Mouse (Mus musculus) small intestine, adult 2 months (tissue): ENCODE measurements around the gene Phactr3.

Experiments used
- CTCF ChIP-seq: fragments of 200-500 bp; IDR thresholded peaks from 2 replicates; pipeline ENCODE4 v1.5.1; 2012; ENCODE audit warnings: low read depth, mild to moderate bottlenecking, control low read depth, inconsistent platforms, low read length, moderate library complexity, mixed read lengths; ENCODE audit not compliant: insufficient replicate concordance, insufficient read length; ENCODE audit errors: extremely low read depth
- POLR2A ChIP-seq: fragments of 200-500 bp; IDR thresholded peaks from 2 replicates; pipeline ENCODE4 v1.6.1; 2012; ENCODE audit warnings: low read depth, mild to moderate bottlenecking, control low read depth, inconsistent platforms, low read length, moderate library complexity

DNA sequence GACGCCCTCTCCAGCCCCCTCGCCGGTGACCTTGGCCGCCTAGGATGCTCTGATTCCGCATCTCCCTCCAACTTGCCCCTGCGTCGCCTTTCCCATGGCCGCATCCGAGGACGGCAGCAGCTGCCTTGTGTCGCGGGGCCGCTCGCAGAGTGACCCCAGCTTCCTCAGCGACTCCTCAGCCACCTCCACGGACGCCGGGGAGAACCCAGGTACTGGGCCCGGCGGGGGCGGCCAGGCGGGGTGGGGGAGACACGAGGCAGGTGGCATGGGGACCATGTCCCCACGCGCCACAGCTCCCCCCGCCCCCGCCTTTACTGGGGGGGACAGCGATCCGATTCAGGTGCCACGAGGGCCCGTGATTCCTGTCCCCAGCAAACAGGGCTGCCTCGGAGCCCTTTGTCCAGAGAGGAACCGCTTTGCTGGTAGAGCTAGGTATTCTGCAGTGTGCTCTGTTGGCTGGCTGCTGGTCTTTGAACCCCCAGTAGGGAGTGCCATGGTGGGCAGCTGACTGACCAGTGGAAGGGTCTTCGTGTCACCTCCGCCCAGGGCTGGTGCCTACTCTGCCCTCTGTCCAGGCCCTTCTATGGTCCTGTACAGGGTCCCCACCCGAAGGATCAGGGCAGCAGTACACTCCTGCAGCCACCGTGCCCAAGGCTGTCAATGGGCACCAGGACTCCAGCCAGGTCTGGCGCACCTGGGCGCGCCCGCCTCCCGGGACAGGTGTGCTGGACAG, 23.7 kb downstream of the Phactr3 start:
- TF ChIP-seq CTCF: no peak
- no peak for TF ChIP-seq POLR2A
